Mouse (Mus musculus): Measurements from ENCODE around the gene Zranb1.

GRCm38 (mm10) chr7:132893336-132893735 lies 37.6 kb upstream of the Zranb1 start:
- TF ChIP-seq CTCF (IDR thresholded peaks at IDR 0.05; ENCODE audit: extremely low read depth, insufficient read depth, insufficient read length, insufficient replicate concordance) (no peak), POLR2A (IDR thresholded peaks at IDR 0.05; ENCODE audit: low read depth, low read length) (no peak)

All from spleen, adult 2 months (tissue).